Mouse (Mus musculus): ENCODE results near the gene 9130213A22Rik.

The 9130213A22Rik gene

DNA sequence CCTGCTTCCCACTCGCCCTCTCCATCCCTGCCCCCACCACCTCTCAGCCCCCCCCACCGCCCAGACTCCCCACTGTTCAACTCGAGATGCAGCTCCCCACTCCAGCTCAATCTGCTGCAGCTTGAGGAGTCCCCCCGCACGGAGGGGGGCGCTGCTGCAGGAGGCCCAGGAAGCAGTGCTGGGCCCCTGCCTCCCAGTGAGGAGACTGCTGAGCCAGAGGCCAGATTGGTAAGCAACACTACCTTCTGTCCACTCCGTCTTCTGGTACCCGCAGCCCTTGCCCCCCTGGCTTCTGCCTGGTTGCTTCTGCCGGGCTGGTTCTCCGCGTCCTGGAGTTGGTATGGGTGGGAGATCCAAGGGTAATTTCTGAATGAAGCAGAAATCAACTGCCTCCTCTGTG is 15.5 kb downstream of the 9130213A22Rik start:
- DNase-seq (ENCODE audit: low spot score): no peak

DNA sequence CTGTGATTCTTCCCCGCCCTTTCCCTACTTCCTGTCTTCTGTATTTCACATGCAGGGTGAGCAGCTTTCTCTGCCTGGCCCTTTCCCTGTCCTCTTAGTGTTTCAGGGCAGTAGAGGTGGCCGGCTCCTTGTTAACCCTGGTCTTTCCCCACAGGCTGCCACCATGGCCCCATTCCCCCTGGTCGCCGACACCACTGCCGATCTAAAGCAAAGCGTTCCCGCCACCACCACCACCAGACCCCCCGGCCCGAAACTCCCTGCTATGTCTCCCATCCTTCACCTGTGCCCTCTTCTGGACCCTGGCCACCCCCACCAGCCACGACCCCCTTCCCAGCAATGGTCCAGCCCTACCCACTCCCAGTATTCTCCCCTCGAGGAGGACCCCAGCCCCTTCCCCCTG is 16.1 kb downstream of the 9130213A22Rik start:
- no peak for DNase-seq (ENCODE audit: low spot score)

DNA sequence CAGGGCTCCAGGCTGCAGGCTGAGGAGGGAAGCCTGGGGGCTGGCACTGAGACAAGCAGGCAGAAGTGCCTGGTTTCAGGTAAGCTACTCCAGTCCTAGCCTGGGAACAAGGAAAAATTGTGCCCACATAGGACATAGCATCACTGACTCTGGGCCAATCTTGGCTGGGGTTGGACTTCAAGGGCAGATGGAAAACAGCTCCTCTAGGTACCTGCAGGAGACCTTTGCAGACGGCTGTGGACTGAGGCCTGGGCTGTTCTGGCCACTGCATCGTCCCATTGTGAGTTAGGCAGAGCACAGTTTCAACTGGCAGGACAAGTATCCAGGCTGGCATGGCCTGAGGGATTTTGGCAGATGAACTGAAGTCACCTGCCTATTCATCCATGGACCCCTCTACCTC is 16.6 kb downstream of the 9130213A22Rik start:
- DNase-seq (ENCODE audit: low spot score): no peak

DNA sequence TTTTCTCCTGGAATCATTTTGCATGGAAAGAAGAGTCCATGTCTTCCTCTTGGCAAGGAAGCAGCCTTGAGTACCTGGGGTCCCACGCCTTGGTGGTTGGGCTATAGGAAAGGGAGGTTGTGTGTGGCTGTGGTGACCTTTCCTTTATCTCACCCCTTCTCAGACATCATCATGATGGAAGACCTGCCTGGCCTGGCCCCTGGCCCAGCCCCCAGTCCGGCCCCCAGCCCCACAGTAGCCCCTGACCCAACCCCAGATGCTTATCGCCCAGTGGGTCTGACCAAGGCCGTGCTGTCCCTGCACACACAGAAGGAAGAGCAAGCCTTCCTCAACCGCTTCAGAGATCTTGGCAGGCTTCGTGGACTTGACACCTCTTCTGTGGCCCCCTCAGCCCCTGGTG is 17.2 kb downstream of the 9130213A22Rik start:
- no peak for DNase-seq (ENCODE audit: low spot score)

DNA sequence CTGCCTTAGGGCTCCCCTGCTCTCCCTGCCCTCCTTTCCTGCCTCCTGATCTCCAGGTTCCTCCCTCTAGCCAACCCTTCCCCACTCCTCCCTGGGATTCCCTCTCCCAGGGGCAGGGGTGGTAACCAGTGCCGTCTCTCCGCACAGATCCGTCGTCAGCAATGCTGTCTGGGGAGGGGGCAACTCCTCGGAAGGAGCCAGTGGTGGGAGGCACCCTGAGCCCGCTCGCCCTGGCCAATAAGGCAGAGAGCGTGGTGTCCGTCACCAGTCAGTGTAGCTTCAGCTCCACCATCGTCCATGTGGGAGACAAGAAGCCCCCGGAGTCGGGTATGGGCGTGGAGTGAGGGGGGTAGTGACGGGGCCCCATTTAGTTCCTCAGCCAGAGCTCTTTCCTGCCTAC is 17.9 kb downstream of the 9130213A22Rik start:
- DNase-seq (ENCODE audit: low spot score): no peak

DNA sequence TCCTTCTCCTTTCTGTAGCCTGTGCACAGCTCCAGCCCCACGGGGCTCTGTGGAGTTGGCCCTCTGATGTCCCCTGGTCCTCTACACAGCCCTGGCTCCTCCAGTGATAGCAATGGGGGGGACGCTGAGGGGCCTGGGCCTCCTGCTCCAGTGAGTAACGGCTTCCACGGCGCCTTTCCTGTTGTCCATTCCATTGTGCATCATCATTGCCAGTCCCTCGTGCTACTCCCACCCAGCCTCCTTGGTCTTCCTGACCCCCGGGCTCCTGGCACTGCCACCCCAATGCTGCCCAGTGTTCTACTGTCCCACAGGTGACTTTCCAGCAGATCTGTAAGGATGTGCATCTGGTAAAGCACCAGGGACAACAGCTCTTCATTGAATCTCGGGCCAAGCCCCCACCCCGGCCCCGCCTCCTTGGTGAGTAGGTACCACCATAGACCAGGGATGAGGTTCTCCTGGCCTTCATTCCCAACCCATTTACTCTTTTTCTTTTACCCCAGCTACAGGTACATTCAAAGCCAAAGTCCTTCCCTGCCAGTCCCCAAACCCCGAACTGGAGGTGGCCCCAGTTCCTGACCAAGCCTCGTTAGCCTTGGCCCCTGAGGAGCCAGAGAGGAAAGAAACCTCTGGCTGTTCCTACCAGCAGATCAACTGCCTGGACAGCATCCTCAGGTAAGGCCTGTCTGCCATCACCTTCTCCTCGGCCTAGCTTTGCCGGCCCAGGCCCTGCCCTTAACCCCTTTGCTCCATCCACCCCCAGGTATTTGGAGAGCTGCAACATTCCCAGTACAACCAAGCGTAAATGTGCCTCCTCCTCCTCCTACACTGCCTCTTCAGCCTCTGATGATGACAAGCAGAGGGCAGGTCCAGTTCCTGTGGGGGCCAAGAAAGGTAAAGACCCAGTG is 18.6 kb downstream of the 9130213A22Rik start:
- DNase-seq (ENCODE audit: low spot score): no peak

DNA sequence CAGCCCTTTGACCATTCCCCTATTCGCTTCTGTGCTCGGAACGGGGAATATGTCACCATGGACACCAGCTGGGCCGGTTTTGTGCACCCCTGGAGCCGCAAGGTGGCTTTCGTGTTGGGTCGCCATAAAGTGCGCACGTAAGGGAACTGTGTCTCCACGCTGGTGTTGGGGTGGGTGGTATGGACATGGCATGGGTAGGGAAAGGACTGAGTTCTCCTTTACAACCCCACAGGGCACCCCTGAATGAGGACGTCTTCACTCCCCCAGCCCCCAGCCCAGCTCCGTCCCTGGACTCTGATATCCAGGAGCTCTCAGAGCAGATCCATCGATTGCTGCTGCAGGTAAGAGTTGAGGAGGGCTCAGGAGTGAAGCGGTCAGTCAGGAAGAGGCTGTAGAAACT is 19.3 kb downstream of the 9130213A22Rik start:
- DNase-seq (ENCODE audit: low spot score): no peak

DNA sequence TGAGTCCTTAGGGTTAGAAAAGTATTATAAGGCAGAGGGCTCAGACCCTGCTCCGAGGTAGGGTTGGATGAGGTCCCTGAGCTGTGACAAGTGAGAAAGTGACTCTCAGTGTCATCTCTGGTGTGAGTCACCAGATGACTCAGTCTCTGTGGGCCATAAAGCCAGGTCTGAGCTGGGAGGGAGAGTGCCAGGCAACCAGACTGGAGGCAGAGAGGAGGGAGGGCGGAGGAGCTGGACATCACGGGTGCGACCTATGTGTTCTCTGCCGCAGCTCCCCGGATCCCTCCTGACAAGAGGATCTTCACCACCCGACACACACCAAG is 20.0 kb downstream of the 9130213A22Rik start:
- no peak for DNase-seq (ENCODE audit: low spot score)

DNA sequence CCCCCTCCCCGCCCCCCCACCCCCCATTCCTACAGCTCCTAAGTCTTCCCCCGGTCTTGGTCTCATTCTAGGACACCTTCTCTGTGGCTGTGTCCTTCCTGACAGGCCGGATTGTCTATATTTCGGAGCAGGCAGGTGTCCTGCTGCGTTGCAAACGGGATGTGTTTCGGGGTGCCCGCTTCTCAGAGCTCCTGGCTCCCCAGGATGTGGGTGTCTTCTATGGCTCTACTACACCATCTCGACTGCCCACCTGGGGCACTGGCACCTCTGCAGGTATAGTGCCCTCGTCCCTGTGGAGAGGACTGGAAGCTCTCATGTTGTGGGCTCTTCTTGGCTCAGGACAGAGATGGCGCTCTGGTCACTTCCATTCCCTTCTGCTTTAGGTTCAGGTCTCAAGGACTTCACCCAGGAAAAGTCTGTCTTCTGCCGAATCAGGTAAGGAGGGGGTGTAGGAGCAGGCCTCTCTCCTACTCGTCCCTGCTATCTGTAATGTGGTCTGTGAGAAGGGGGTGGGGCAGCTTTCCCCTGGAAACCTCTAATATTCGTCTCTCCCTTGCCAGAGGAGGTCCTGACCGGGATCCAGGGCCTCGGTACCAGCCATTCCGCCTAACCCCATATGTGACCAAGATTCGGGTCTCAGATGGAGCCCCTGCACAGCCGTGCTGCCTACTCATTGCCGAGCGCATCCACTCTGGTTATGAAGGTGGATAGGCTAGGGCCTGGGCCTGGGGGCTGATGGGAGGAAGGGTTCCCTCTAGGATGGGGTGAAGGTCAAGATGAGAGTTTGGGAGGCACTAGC is 20.6 kb downstream of the 9130213A22Rik start:
- DNase-seq (ENCODE audit: low spot score): no peak

DNA sequence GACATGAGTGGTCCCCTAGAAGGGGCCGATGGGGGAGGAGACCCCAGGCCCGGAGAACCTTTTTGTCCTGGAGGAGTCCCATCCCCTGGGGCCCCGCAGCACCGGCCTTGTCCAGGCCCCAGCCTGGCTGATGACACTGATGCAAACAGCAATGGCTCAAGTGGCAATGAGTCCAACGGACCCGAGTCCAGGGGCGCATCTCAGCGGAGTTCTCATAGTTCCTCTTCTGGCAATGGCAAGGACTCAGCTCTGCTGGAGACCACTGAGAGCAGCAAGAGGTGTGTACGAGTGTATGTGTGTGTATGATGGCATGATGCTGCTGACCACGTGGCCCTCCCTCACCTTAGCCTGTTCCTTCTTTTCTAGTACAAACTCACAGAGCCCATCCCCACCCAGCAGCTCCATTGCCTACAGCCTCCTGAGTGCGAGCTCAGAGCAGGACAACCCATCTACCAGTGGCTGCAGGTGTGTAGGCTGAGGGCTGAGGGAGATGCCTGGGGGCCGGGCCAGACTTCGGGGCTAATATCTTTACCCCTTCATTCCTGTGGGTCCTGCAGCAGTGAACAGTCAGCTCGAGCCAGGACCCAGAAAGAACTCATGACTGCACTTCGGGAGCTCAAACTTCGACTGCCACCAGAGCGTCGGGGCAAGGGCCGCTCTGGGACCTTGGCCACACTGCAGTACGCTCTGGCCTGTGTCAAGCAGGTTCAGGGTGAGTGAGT is 21.6 kb downstream of the 9130213A22Rik start:
- no peak for DNase-seq (ENCODE audit: low spot score)

DNA sequence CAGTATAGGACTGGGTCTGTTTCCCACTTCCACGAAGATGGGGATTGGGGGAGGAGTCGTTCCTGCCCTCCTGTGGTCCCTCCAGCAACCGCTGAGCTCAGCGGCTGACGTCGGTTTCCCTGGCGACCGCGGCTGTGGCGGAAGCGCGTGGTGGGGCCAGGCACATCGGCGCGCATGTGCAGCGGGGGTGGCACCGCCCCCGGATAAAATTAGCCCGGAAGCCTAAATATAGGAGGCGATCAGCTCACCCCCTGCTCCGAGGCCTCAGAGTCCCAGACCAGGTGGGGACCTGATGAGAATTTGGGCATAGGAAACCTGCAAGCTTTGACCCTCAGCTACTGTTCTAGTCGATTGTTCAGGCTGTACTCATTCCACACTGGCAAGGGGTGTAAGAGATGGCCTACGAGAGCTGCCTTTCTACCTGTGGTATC is 22.5 kb downstream of the 9130213A22Rik start:
- DNase-seq (ENCODE audit: low spot score): peak; percentile 94

DNA sequence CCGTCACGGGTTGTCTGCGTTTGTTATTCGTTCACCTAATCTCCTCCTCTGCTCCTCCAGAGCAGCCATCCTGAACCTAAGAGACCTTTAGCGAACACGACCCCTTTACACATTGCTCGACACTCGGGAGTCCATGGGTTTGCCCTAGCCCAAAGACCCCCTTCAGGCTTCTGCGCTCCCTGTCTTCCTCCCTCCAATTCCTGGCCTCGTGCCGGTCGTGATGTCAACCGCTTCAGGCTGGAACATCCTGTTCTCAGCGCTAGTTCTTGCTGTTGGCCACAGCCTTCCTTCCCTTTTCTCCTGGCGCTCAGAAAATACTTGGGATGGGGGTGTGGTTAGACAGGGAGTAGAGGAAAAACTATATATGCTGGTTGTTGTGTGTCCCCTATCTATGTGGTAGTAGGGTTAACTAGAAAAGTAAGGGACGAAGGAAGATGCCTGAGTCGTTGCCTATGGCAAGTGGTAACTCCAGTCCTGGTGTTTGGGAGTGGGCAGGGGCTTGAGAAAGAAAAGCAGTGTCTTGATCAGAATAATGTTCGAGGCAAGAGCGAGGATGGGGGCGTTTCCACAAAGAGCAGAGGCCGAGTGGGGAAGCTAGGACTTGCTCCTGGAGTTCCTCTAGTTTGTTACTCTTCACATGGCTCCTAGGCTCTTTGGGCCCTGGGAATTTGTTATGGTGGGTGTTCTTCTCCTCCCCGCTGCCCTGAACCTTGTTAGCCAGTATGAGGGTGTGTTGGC is 23.0 kb downstream of the 9130213A22Rik start:
- DNase-seq (ENCODE audit: low spot score): peak; percentile 92

DNA sequence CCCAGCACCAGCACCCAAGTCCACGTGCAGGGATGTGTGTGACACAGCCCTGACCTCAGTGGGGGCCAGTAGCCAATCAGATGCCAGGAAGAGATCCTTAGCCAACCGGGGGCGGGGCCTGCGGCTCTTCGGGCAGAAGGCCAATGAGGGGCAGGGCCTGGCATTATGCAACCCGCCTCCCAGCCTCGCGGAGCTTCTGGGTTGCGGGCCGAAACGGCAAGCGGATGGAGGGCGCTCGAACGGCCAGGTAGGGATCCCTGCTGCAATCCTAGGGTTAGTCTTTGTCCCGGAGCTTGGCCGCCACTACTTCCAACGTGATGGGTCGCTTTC is 23.7 kb downstream of the 9130213A22Rik start:
- DNase-seq (ENCODE audit: low spot score): peak; percentile 97

DNA sequence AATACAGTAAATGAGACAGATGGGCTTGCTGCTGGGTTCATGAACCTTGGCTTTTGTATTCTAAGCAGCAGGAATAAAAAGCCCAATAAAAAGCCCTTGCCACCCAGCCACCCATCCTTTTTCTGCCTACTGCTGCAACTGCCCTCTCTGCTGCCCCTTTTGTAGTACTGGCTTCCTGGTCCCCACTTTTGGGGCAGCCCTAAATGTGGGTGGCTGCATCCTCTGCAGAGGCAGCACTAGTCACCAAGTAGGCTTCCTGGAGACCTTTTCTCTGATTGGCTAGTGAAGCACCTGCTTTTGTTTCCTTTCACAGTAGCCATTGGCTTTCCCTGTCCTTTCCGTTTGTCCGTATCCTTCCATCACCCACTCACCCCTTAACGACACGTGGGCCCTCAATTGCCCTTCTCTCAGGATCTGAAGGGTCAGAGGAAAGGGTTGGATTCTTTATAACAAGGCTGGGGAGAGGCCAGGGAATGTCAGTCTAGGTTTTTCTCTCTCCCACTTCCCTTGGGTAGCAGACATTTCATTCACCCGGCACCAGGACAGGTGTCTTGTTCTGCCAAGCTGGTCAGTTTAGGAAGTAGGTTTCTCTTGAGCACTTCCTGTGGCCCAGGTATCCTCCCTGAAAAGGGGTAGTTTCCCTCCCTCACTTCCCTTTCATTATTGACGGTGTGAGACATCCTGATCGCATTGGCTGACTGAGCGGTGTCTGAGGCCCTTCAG is 24.2 kb downstream of the 9130213A22Rik start:
- DNase-seq (ENCODE audit: low spot score): no peak

DNA sequence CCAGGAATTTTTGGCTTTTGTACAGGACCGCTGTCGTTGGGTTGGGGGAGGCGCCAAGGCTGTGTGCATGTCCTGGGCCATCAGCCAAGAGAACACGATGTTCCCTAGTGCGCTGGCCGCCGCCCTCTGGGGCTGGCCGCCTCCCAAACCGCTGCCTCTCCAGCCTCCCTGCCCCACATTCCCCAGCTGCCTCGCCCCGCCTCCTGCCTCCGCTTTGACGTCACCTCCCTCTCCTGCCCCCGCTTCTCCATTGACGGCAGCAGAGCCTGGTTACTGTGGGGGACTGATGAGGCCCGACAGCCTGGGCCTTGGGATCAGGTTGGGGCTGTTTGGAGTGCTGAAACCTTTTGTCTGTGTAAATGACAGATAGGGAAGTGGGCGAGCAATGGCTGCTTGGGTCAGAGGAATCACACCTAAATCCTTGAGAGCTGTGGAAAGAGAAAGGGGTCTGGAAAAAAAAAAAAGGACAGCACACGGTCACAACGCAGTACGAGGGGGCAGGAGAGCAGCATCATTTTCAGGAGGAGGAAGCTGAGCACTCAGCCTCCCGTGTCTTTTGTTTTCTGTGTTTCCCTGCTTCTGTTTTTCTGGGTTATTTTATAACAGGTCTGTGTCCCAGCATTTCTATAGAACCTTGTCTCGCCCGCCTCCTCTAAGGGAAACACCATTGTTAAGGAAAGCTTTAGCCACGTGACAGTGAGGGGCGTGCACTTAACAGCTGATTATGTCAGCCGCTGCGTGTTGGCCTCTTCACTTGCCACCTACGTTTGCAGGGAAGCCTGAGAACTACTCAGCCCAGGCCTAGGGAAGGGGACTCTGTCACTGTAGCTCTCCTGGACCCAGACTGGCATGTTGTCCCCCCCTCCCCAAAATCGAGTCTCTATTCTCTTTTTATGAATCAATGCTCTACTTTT is 25.1 kb downstream of the 9130213A22Rik start:
- peak; percentile 100 for DNase-seq (ENCODE audit: low spot score)

DNA sequence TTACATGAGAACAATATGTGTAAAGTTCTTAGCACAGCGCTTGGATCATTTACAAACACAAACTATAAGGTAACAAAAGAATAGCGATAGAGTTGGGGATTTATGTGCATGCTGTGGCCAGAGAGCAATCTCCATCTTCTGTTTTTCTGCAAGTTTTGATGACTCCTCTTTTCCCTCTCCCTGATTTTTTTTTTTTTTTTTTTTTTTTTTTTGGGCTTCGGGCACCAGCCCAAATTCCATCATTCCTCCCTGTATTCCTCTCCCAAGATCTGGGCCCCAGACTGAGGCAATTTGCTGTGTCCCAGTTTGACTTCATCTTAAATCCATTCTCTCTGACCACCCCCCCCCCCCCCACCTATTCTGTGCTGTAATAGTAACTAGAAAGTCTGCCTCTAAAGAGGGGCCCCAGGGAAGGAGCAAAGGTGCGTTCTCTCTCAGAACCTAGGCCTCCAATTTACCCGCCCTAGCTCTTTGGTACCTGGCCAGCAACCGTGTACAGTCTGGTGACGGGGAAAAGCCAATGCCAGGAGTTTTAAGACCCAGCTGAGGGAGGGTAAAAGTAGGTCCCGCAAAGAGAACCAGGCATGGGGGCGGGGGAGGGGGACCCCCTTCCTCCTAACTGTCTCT is 25.9 kb downstream of the 9130213A22Rik start:
- DNase-seq (ENCODE audit: low spot score): no peak

DNA sequence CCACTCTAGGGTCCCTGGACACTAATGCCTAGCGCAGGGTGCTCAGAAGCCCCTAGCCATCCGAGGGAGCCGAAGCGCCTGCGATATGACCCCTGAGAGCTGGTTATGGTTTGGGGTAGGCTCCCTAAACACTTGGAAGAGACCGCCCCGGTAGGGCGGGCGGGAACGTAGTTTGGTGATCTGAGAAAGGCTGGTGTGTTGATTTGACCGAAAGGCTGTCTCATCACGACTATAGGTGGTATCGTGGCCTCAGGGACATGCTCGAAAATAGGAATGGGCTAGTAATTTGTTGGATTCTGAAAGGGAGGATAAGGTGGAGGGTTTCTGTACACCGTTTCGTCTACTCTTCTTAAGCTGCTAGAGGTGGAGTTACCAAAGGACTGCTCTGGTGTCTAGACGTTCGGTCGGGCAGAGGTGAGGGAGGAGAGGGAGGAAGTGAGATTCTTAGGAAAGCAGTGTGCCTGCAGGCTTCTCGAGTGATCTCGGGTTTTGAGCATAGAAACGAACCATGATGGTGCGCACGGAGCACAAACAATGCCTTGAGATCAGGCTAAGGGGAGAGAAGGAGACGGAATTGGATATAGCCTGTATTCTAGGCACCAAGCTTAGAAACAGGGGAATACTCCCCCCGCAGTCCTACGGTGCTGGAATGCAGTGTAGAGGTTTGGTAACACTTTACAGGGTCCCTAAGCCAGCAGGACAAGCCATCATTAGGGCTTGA is 26.7 kb downstream of the 9130213A22Rik start:
- no peak for DNase-seq (ENCODE audit: low spot score)

DNA sequence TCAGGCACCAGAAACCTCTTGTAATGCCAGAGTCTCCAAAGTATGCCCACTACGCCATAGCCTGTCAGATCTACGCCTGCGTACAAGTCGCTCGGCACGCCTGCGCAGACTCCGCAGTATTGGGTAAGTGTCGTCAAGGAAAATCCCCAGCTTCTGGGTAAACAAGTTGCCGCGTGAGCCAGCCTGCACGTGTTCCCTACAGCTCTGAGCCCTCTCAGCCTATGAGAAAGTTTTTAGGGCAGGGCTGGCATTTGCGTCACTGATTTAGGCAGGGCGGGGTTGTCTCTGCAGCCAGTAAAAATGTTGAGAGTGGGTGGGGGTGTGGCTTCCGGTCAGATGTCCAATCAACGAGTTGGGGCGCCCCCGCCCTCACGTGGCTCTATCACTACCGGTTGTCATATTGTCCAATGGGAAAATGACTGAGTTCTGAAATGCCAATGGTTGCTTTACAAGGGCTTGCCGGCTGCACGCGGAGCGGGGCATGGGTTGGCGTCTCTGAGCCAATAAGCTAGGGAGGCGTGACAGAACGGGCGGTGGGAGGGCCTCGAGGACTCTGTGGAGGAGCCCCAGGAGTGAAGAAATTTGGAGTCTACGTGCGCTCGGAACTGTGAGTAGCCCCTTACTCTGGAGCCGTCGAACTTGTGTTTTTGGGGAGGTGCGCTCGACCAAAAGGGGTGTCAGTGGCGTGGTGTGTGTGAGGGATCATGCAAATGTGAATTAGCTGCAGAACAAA is 27.5 kb downstream of the 9130213A22Rik start, which contains the start of gene Per1:
TSS of gene Per1 (plus strand) at position 521 of the 733 bp plus-strand sequence.
- peak; percentile 99 for DNase-seq (ENCODE audit: low spot score)
